Mouse (Mus musculus): Measurements from ENCODE around the gene Ncam1. TPM values are rescaled to one million over a fixed set of nuclear protein-coding genes. Genes with fewer than 3 reads are reported as not detected.

The Ncam1 gene
- polyA plus RNA-seq, 1 experiment from 2014 or later: 39.8 TPM

DNA sequence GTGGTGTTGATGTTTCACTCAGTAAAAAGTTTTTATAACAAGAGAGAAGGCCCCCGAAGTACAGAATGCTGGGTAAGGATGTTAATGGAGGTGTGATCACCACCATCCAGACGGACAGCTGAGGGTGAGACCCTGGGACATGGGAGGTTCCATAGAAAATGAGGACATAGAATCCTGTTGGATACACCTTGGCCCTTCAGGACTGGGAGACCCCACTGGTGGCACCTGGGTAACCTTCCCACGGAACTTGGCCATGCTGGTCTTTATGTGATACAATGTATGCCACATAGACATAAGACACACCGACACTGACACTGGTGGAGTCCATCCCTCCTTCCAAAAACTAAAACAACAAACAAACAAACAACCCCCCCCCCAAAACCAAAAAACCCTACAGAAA lies 296.5 kb downstream of the Ncam1 start:
- H3K36me3 ChIP-seq (ENCODE audit: control insufficient read depth, insufficient read depth, low read length): 0 out of 2 replicates have a peak, but pooled peaks cover 2% of the 10 kb centered on the region
- no peaks in the 10 kb centered on the region for H3K4me1 ChIP-seq (ENCODE audit: control insufficient read depth, insufficient read depth, low read length)
- H3K27ac ChIP-seq (ENCODE audit: low read depth, low read length): no peak overlapping the region
- no peak overlapping the region for H3K9ac ChIP-seq (ENCODE audit: low read depth, low read length)
- no peaks in the 10 kb centered on the region for H3K27me3 ChIP-seq (ENCODE audit: control insufficient read depth, insufficient read depth, low read length)
- H3K9me3 ChIP-seq (replicated peaks; ENCODE audit: control insufficient read depth, low read length): no peaks in the 10 kb centered on the region
- no peak for ATAC-seq (replicated peaks; ENCODE audit: insufficient number of reproducible peaks, low FRiP score, low TSS enrichment)
- H3K4me2 ChIP-seq: no peak overlapping the region
- no peak overlapping the region for H3K4me3 ChIP-seq (ENCODE audit: low read depth, low read length)
- 83% methylated on average over 4 of the region's 4 CpGs for WGBS (ENCODE audit: insufficient replicate concordance)

DNA sequence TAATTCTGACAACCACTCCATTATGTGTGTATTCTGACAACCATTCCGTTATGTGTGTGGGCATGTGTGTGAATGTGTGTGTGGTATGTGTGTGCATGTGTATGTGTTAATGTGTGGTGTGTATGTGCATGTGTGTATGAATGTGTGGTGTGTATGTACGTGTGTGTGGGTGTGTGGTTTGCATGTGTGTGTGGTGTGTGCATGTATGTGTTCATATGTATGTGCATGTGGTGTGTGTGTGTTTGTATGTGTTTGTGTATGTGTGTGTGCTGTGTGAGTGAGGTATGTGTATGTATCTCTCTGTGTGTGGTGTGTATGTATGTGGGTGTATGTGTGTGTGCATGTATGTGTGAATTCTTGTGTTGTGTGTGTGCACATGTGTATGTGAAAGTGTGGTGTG lies 298.8 kb downstream of the Ncam1 start:
- 86% methylated on average over 2 of the region's 2 CpGs for WGBS (ENCODE audit: insufficient replicate concordance)

DNA sequence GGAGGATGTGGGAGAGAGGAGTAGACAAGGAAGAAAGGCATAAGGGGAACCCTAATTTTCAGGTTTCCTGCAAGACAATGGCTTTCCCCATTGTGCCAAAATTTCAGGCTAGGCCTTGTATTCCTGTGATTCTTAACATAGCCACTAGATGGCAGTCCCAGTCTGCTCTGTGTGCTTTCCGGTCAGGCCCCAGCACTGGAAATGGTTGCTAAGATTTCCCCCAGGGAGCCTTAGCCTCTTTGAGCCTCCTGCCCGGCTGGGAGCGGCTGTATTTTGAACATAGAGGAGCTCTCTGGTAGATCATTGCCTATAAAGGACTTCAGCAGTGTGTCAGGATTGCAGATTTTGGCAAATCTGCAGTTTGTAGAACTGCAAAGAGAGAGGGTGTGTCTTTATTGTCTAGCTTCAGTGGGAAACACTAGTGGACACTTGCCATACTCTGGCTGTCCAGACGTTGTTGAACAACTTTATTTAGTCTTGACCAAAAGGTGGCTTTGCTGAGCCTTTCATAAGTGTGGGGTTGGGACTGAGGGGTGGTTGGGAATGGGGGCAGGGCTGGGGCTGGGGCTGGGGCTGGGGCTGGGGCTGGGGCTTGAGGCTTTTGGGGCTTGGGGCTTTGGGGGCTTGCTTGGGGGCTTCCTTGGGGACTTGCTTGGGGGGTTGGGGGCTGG lies 304.6 kb downstream of the Ncam1 start:
- WGBS (ENCODE audit: insufficient replicate concordance): 6% methylated on average over 4 of the region's 4 CpGs
- Histone ChIP-seq H3K4me1 (ENCODE audit: control insufficient read depth, insufficient read depth, low read length) (no peaks in the 10 kb centered on the region), H3K9me3 (replicated peaks; ENCODE audit: control insufficient read depth, low read length) (no peaks in the 10 kb centered on the region), H3K27me3 (ENCODE audit: control insufficient read depth, insufficient read depth, low read length) (peaks cover 4% of the 10 kb centered on the region; the same call in 1 of the 2 replicates), H3K27ac (ENCODE audit: low read depth, low read length) (no peak overlapping the region), H3K4me3 (ENCODE audit: low read depth, low read length) (no peak overlapping the region), H3K9ac (ENCODE audit: low read depth, low read length) (no peak overlapping the region), H3K4me2 (no peak overlapping the region), H3K36me3 (ENCODE audit: control insufficient read depth, insufficient read depth, low read length) (no peaks in the 10 kb centered on the region)
- ATAC-seq (replicated peaks; ENCODE audit: insufficient number of reproducible peaks, low FRiP score, low TSS enrichment): 0 out of 2 replicates have a peak, but pooled peaks have one; percentile 31

More for the DNA sequence above, 298.8 kb downstream of the Ncam1 start:
- Histone ChIP-seq H3K27ac (ENCODE audit: low read depth, low read length) (no peak overlapping the region), H3K4me1 (ENCODE audit: control insufficient read depth, insufficient read depth, low read length) (no peaks in the 10 kb centered on the region), H3K4me3 (ENCODE audit: low read depth, low read length) (no peak overlapping the region), H3K4me2 (no peak overlapping the region), H3K9ac (ENCODE audit: low read depth, low read length) (no peak overlapping the region), H3K36me3 (ENCODE audit: control insufficient read depth, insufficient read depth, low read length) (no peaks in the 10 kb centered on the region), H3K27me3 (ENCODE audit: control insufficient read depth, insufficient read depth, low read length) (no peaks in the 10 kb centered on the region), H3K9me3 (replicated peaks; ENCODE audit: control insufficient read depth, low read length) (no peaks in the 10 kb centered on the region)
- no peak for ATAC-seq (replicated peaks; ENCODE audit: insufficient number of reproducible peaks, low FRiP score, low TSS enrichment)

DNA sequence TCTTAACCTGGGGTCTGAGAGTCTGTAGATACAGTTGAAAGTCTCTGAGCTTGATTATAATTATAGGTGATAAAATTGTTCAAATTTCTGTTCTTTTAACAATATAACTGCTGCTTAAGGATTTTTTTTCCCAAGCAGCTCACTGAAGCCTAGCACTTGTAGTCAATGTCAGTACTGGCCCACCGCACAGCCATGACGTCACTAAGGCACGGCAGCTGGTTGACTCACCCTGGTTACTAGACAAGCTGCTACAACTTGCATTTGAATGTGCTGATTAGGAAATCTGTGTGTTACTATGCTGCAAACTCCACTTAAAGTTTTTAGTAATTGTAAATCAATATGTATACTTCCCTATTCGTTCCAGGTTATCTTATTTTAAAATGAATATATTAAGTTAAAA lies 308.1 kb downstream of the Ncam1 start:
- peaks cover 5% of the 10 kb centered on the region; the same call in 1 of the 2 replicates for H3K27me3 ChIP-seq (ENCODE audit: control insufficient read depth, insufficient read depth, low read length)
- 79% methylated on average over 4 of the region's 4 CpGs for WGBS (ENCODE audit: insufficient replicate concordance)
- ATAC-seq (replicated peaks; ENCODE audit: insufficient number of reproducible peaks, low FRiP score, low TSS enrichment): no peak

DNA sequence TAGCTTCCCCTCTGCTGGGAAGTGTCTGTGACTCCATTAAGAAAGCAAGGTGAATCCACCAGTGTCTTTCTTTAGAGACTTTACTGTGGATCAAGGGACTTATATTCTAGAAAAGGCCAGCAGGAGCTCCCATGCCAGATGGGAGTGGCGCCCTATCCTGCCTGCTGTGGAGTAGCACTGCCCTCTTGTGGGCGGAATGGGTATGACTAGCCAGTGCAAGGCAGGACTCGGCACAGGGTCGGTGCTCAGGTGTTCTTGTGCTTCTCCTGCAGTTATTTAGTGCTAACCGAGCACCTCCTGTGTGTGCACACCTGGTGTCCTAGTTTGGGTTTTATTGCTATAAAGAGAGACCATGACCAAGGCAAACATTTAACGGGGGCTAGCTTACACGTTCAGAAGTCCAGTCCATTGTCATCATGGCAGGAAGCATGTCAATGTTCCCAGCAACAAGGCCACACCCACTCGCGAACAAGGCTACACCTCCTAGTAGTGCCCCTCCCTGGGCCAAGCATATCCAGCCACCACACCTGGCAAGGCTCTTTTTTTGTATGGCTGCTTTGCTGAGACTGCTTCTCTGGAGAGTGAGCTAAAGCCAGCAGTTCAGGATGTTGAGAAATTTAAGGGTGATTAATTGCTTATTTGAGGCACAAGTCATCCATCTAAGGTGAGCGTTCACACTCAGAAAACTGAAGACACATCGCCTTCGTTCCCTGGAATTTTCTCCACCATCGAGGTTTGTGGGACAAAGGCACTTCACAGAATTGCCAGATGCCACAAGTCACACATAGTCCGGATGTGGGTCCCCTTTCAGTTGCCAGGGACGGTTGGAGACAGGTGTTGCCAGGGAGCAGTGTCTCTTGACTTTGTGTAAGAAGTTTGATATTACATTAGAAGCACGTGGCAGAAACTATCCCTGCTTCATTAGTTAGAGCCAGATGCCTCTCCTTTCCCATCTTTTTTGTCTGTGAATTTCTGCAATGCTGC lies 309.5 kb downstream of the Ncam1 start:
- H3K4me2 ChIP-seq: peak overlapping the region; percentile 38; the same call in 1 of the 2 replicates
- H3K36me3 ChIP-seq (ENCODE audit: control insufficient read depth, insufficient read depth, low read length): no peaks in the 10 kb centered on the region
- ATAC-seq (replicated peaks; ENCODE audit: insufficient number of reproducible peaks, low FRiP score, low TSS enrichment): no peak
- peaks cover 5% of the 10 kb centered on the region; the same call in 1 of the 2 replicates for H3K27me3 ChIP-seq (ENCODE audit: control insufficient read depth, insufficient read depth, low read length)
- H3K27ac ChIP-seq (ENCODE audit: low read depth, low read length): no peak overlapping the region
- no peaks in the 10 kb centered on the region for H3K4me1 ChIP-seq (ENCODE audit: control insufficient read depth, insufficient read depth, low read length)
- no peak overlapping the region for H3K9ac ChIP-seq (ENCODE audit: low read depth, low read length)
- WGBS (ENCODE audit: insufficient replicate concordance): 35% methylated on average over 16 of the region's 16 CpGs
- H3K4me3 ChIP-seq (ENCODE audit: low read depth, low read length): no peak overlapping the region
- H3K9me3 ChIP-seq (replicated peaks; ENCODE audit: control insufficient read depth, low read length): no peaks in the 10 kb centered on the region

More for the DNA sequence above, 308.1 kb downstream of the Ncam1 start:
- no peak overlapping the region for H3K27ac ChIP-seq (ENCODE audit: low read depth, low read length)
- no peaks in the 10 kb centered on the region for H3K9me3 ChIP-seq (replicated peaks; ENCODE audit: control insufficient read depth, low read length)
- H3K4me1 ChIP-seq (ENCODE audit: control insufficient read depth, insufficient read depth, low read length): no peaks in the 10 kb centered on the region
- no peak overlapping the region for H3K9ac ChIP-seq (ENCODE audit: low read depth, low read length)
- no peaks in the 10 kb centered on the region for H3K36me3 ChIP-seq (ENCODE audit: control insufficient read depth, insufficient read depth, low read length)
- no peak overlapping the region for H3K4me3 ChIP-seq (ENCODE audit: low read depth, low read length)
- H3K4me2 ChIP-seq: no peak overlapping the region

DNA sequence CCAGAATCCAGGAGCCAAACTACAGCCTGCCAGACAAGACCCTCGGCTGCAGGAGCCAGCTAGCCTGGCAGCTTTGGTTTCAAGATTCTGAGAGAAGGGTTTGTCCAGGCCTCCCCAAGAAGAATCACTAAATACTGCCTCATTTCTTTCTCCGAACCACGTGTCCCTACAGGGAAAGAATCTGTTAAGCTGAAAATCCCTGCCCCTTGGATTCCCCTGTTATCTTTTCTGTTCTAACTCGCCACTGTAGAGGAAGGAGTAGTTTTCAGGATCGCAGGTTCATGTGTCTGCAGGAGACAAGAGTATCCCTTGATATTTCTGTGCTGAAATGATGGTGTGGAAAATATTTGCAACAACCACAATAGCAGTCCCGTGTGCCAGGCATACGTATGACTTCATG lies 310.5 kb downstream of the Ncam1 start:
- no peaks in the 10 kb centered on the region for H3K4me1 ChIP-seq (ENCODE audit: control insufficient read depth, insufficient read depth, low read length)
- H3K4me2 ChIP-seq: no peak overlapping the region
- ATAC-seq (replicated peaks; ENCODE audit: insufficient number of reproducible peaks, low FRiP score, low TSS enrichment): no peak
- H3K27ac ChIP-seq (ENCODE audit: low read depth, low read length): no peak overlapping the region
- no peaks in the 10 kb centered on the region for H3K36me3 ChIP-seq (ENCODE audit: control insufficient read depth, insufficient read depth, low read length)
- H3K27me3 ChIP-seq (ENCODE audit: control insufficient read depth, insufficient read depth, low read length): peaks cover 5% of the 10 kb centered on the region; the same call in 1 of the 2 replicates
- no peaks in the 10 kb centered on the region for H3K9me3 ChIP-seq (replicated peaks; ENCODE audit: control insufficient read depth, low read length)
- WGBS (ENCODE audit: insufficient replicate concordance): 62% methylated on average over 7 of the region's 7 CpGs
- no peak overlapping the region for H3K4me3 ChIP-seq (ENCODE audit: low read depth, low read length)
- no peak overlapping the region for H3K9ac ChIP-seq (ENCODE audit: low read depth, low read length)

DNA sequence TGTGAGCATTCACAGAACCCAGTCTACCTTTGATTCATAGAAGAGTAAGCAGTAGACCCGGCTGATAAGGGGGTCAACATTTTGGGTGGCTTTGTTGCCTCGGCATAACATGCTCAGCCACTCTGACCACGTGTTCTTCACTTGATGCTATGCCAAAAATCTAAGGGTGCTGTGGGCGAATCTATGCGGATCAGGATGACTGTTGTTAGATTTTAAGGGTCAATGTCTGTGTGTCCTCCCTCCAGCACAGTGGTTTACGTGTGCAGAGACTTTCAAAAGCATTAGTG lies 311.1 kb downstream of the Ncam1 start:
- H3K27me3 ChIP-seq (ENCODE audit: control insufficient read depth, insufficient read depth, low read length): peaks cover 5% of the 10 kb centered on the region; the same call in 1 of the 2 replicates
- no peak overlapping the region for H3K27ac ChIP-seq (ENCODE audit: low read depth, low read length)
- no peaks in the 10 kb centered on the region for H3K9me3 ChIP-seq (replicated peaks; ENCODE audit: control insufficient read depth, low read length)
- no peaks in the 10 kb centered on the region for H3K4me1 ChIP-seq (ENCODE audit: control insufficient read depth, insufficient read depth, low read length)
- 77% methylated on average over 6 of the region's 6 CpGs for WGBS (ENCODE audit: insufficient replicate concordance)
- no peak overlapping the region for H3K4me3 ChIP-seq (ENCODE audit: low read depth, low read length)
- H3K36me3 ChIP-seq (ENCODE audit: control insufficient read depth, insufficient read depth, low read length): no peaks in the 10 kb centered on the region
- no peak overlapping the region for H3K9ac ChIP-seq (ENCODE audit: low read depth, low read length)
- ATAC-seq (replicated peaks; ENCODE audit: insufficient number of reproducible peaks, low FRiP score, low TSS enrichment): no peak
- H3K4me2 ChIP-seq: no peak overlapping the region

DNA sequence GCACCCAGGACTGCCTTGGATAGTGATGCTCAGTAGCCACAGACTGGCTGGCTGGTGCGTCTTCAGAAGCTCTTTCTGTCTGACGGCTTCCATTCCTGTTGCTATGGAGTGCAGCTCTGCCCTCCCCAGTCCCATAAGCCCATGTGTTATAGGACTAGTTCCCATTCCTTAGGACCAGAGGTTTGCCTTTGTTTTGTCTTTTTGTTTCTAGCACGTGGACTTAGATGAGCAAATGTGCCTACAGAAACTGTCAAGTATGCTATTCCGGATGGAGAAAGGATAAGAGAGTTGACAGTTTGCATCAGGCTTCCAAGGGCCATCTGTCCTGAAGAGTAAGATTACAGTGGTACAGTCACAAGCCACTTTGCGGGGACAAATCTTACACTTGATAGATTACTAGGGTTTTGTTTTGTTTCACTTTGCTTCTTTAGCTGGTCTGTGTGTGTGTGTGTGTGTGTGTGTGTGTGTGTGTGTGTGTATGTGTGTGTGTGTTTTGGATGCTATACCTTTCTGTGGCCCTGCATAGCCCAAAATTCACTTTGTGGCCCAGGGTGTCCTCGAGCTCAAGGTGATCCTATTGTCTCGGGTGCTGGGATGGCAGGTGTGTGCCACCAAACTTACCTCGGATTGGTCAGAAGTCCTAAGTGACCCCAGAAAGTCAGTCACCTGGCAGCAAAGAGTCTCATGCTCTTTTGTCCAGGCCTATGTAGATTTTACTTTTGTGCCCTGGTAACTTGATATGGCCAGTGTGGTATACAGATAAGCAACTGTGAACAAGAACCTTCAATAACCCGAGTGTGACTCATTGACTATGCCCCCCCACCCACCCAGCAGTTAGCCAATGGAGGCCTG lies 311.7 kb downstream of the Ncam1 start:
- Histone ChIP-seq H3K27me3 (ENCODE audit: control insufficient read depth, insufficient read depth, low read length) (peaks cover 5% of the 10 kb centered on the region; the same call in 1 of the 2 replicates), H3K4me2 (peak overlapping the region; percentile 85), H3K27ac (ENCODE audit: low read depth, low read length) (no peak overlapping the region), H3K4me1 (ENCODE audit: control insufficient read depth, insufficient read depth, low read length) (no peaks in the 10 kb centered on the region), H3K36me3 (ENCODE audit: control insufficient read depth, insufficient read depth, low read length) (no peaks in the 10 kb centered on the region), H3K4me3 (ENCODE audit: low read depth, low read length) (no peak overlapping the region), H3K9ac (ENCODE audit: low read depth, low read length) (no peak overlapping the region), H3K9me3 (replicated peaks; ENCODE audit: control insufficient read depth, low read length) (no peaks in the 10 kb centered on the region)
- ATAC-seq (replicated peaks; ENCODE audit: insufficient number of reproducible peaks, low FRiP score, low TSS enrichment): no peak
- 55% methylated on average over 9 of the region's 9 CpGs for WGBS (ENCODE audit: insufficient replicate concordance)
